Mouse (Mus musculus) neural tube, embryonic 11.5 days (tissue): ENCODE results near the gene Stx1a. TPM values are rescaled to one million over a fixed set of nuclear protein-coding genes. Genes with fewer than 3 reads are reported as not detected.

Experiments used
- ATAC-seq: fragments of 200-750 bp; cut with Nextera tagmentation; 2 replicates; pipeline ENCODE4 v1.8.0; 2017; ENCODE audit warnings: moderate number of reproducible peaks, mild to moderate bottlenecking, moderate TSS enrichment, moderate library complexity; ENCODE audit not compliant: insufficient read depth, low FRiP score, low TSS enrichment
- DNase-seq: peaks from one replicate; pipeline ENCODE4 v3.0.0-alpha.2; 2015; ENCODE audit warnings: low spot score
- H3K27ac ChIP-seq: fragments of 300-500 bp; sonication (generic); 2 replicates; pipeline ENCODE4 v1.5.1; 2014; ENCODE audit warnings: low read depth, mild to moderate bottlenecking, low read length
- H3K27me3 ChIP-seq: fragments of 300-500 bp; sonication (generic); 2 replicates; pipeline ENCODE4 v1.6.1; 2014; ENCODE audit warnings: mild to moderate bottlenecking, low read length, mixed read lengths; ENCODE audit not compliant: control insufficient read depth, insufficient read depth
- H3K36me3 ChIP-seq: fragments of 300-500 bp; sonication (generic); 2 replicates; pipeline ENCODE4 v1.6.1; 2014; ENCODE audit warnings: mild to moderate bottlenecking, low read length, moderate library complexity, mixed read lengths; ENCODE audit not compliant: control insufficient read depth, insufficient read depth
- H3K4me1 ChIP-seq: fragments of 300-500 bp; sonication (generic); 2 replicates; pipeline ENCODE4 v1.6.1; 2014; ENCODE audit warnings: low read length, mixed read lengths; ENCODE audit not compliant: control insufficient read depth, insufficient read depth
- H3K4me2 ChIP-seq: fragments of 300-500 bp; sonication (generic); 2 replicates; pipeline ENCODE4 v1.6.1; 2014; ENCODE audit warnings: low read depth, mild to moderate bottlenecking, moderate library complexity
- H3K4me3 ChIP-seq: fragments of 300-500 bp; sonication (generic); 2 replicates; pipeline ENCODE4 v1.5.1; 2014; ENCODE audit warnings: low read depth, low read length
- H3K9ac ChIP-seq: fragments of 300-500 bp; sonication (generic); 2 replicates; pipeline ENCODE4 v1.6.1; 2014; ENCODE audit warnings: mild to moderate bottlenecking, low read length
- H3K9me3 ChIP-seq: fragments of 300-500 bp; sonication (generic); 2 replicates; pipeline ENCODE4 v1.6.1; 2016; ENCODE audit warnings: low read length; ENCODE audit not compliant: control insufficient read depth
- WGBS: fragments of 180-500 bp; shearing (Covaris S2); extraction: QIAGEN DNeasy Blood & Tissue Kit; methylation state at CpG from one replicate; pipeline ENCODE4 v1.1.7; 2014; 5-methylcytosine and 5-hydroxymethylcytosine counted together
- polyA plus RNA-seq: library from polyadenylated mRNA; unstranded; fragments of >200 nt; fragmentation: Nextera tagmentation; extraction: Ambion mirVana; gene quantifications from 2 replicates; pipeline ENCODE4 v1.2.1, GENCODE M21; 2014

Gene Stx1a
- polyA plus RNA-seq, 1 experiment from 2014 or later, result 36.6 TPM

DNA sequence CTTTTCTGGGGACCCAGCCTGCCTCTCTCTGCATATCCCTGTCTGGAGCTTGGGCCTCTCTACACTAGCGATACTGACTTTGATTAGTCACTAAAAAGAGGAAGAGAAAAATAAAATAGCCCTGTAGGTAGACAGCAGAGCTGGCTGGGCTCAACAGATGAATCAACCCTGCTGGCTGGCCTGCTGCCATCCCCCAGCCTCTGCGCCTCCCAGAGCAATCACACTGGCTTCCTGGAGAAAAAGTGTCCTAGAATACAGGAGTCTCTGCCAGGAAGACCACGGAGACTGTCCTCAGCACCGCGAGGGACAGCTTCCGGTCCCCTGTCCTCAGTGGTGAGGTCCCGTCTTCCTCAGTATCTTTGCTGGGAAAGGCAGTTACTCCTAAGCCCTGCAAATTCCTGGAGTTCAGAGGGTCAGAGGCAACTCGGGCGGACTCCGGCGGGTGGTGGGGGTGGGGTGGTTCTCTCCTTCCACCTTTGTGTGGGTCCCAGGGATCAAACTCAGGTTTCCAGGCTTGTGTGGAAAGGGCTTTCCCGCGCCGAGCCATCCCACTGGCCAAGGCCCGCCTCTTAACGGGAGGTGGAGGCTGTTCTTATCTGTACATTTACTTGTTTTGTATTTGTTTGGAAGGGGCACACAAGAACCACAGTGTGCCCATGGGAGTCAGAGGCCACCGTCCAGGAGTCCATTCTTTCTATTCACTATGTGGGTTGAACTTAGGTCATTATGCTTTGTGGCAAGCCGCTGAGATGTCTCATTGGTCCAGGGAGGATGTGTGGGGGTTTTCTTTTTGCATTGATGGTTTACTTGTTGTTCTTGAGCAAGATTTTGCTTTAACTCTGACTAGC, 5.9 kb downstream of the Stx1a start:
- H3K9me3 ChIP-seq, result peaks cover 3% of the 10 kb centered on the region; the same call in 1 of the 2 replicates
- no peak for DNase-seq
- ATAC-seq, result no peak
- H3K36me3 ChIP-seq, result no peaks in the 10 kb centered on the region
- no peak overlapping the region for H3K9ac ChIP-seq
- 0 out of 2 replicates have a peak, but pooled peaks cover 2% of the 10 kb centered on the region for H3K4me1 ChIP-seq
- no peak overlapping the region for H3K4me2 ChIP-seq
- H3K4me3 ChIP-seq, result no peak overlapping the region
- H3K27me3 ChIP-seq, result no peaks in the 10 kb centered on the region
- no peak overlapping the region for H3K27ac ChIP-seq
- 70% methylated on average over 18 of the region's 18 CpGs for WGBS

DNA sequence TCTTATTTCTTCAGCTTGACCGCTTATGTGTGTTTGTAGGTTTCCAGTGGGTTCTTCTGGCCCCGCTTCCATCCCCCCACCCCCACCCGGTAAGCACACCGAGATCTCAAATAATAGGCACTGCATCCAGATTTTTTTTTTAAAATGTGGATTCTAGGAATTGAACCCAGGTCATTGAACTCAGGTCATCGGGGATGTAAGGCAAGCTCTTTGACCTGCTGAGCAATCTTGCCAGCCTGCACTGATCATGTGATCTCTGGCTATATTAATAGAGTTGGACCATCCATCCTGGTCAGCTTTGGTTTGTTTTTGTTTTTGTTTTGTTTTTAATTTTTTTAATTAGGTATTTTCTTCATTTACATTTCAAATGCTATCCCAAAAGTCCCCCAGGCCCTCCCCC, 9.3 kb downstream of the Stx1a start:
- no peak overlapping the region for H3K4me2 ChIP-seq
- no peaks in the 10 kb centered on the region for H3K36me3 ChIP-seq
- WGBS, result 88% methylated on average over 5 of the region's 5 CpGs
- DNase-seq (no peak), ATAC-seq (no peak)
- H3K27ac ChIP-seq, result no peak overlapping the region
- peaks cover 3% of the 10 kb centered on the region; the same call in 1 of the 2 replicates for H3K9me3 ChIP-seq
- H3K27me3 ChIP-seq, result no peaks in the 10 kb centered on the region
- H3K4me1 ChIP-seq, result no peaks in the 10 kb centered on the region
- no peak overlapping the region for H3K9ac ChIP-seq
- H3K4me3 ChIP-seq, result no peak overlapping the region

DNA sequence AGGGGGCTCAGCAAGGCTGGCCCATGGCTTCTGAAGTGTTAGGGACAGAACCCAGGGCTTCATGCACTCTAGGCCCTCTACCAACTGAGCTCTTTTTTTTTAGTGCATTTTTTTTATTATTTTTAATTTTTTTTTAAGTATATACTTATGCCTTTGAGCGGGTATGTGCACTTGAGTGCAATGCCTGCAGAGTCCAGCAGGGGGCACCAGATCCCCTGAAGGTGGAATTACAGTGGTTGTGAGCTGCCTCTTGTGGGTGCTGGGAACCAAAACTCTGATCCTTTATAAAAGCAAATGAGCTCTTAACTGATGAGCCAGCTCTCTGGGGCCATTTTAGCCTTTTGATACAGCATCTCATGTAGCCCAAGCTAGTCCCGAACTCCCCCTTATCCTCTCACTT, 11.3 kb downstream of the Stx1a start:
- Histone ChIP-seq H3K9me3 (peaks cover 3% of the 10 kb centered on the region; the same call in 1 of the 2 replicates), H3K27me3 (no peaks in the 10 kb centered on the region), H3K36me3 (no peaks in the 10 kb centered on the region), H3K4me2 (no peak overlapping the region), H3K4me1 (no peaks in the 10 kb centered on the region), H3K27ac (no peak overlapping the region), H3K9ac (no peak overlapping the region), H3K4me3 (no peak overlapping the region)
- ATAC-seq (no peak), DNase-seq (no peak)
- 94% methylated on average over 2 of the region's 2 CpGs for WGBS

DNA sequence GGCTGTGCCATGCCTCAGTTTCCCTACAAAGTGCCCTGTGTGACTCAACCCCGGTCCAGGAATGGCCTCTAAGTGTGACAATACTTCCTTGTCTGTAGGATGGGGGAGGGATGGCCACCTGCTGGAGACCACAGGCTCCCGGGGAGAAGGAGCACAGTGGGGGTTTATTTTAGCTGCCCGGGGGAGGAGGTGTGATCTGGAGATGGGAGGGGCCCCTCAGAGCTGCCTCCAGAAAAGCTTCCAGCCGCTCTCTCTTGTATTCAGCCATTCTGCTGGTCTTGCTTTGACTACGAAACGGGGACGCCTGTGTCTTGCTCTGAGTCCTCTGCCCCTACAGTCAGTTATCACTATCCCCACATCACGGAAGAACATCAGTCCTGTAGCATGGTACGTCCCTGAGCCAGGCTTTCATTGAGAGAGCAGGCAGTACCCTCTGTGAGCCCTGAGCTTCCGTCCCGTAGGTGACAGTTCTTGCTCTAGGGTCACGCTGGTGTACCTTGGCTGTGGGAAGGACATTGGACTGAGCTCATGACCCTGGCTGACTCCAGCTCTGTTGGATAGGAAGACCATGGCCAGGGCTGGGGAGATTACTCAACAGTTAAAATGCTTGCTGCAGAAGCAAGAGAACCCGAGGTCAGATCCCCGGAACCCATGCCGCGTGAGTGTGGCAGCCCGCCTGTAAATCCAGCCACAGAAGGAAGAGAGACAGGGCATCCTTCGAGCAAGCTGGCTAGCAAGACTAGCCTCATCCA, 12.5 kb downstream of the Stx1a start:
- Histone ChIP-seq H3K27me3 (no peaks in the 10 kb centered on the region), H3K4me2 (no peak overlapping the region), H3K9ac (no peak overlapping the region), H3K27ac (no peak overlapping the region), H3K4me3 (no peak overlapping the region), H3K9me3 (peaks cover 3% of the 10 kb centered on the region; the same call in 1 of the 2 replicates), H3K36me3 (no peaks in the 10 kb centered on the region), H3K4me1 (no peaks in the 10 kb centered on the region)
- ATAC-seq, result no peak
- DNase-seq, result no peak
- WGBS, result 66% methylated on average over 18 of the region's 18 CpGs

DNA sequence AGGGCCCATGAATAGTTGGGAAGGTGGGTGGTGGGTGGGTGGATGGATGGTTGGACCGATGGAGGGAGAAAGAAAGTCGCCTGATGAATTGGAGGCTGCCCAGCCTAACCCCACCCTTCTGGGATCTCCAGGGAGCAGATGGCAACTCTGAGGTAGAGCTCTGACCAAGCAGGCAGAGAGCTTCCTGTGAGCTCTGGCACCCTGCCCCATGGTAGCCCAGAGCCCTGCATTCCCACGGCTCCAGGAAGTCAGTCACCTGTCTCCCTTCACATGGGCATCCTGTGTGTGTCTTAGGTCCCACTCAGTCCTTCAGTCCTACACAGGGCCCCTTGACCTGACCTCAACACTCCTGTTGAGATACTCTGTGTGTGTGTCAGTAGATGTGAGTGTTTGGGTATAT, 14.7 kb downstream of the Stx1a start:
- Histone ChIP-seq H3K9ac (no peak overlapping the region), H3K36me3 (no peaks in the 10 kb centered on the region), H3K4me2 (no peak overlapping the region), H3K4me3 (no peak overlapping the region), H3K27me3 (no peaks in the 10 kb centered on the region), H3K9me3 (peaks cover 3% of the 10 kb centered on the region; the same call in 1 of the 2 replicates), H3K27ac (no peak overlapping the region), H3K4me1 (no peaks in the 10 kb centered on the region)
- ATAC-seq (no peak), DNase-seq (no peak)
- WGBS, result 90% methylated on average over 3 of the region's 3 CpGs

DNA sequence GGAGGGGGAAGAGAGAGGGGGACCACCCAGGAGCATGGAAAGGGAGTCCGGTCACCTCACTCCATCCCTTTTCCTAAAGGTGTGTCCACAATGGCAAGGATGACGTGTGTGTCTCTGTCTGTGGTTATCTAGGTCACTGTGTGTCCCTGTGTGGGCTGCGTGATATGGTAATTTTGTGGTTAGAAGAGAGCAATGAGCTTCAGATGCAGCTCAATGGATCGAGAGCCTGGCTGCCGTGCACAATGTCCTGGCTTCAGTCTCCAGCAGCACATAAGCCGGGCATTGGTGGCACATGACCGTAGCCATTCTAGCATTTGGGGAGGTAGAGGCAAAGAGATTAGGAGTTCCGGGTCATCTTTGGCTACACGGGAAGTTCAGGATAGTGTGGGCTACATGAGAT, 16.3 kb downstream of the Stx1a start:
- no peaks in the 10 kb centered on the region for H3K9me3 ChIP-seq
- no peak overlapping the region for H3K4me2 ChIP-seq
- 90% methylated on average over 9 of the region's 9 CpGs for WGBS
- ATAC-seq (no peak), DNase-seq (no peak)
- H3K36me3 ChIP-seq, result no peaks in the 10 kb centered on the region
- no peaks in the 10 kb centered on the region for H3K4me1 ChIP-seq
- no peak overlapping the region for H3K4me3 ChIP-seq
- H3K27me3 ChIP-seq, result no peaks in the 10 kb centered on the region
- no peak overlapping the region for H3K9ac ChIP-seq
- H3K27ac ChIP-seq, result no peak overlapping the region

DNA sequence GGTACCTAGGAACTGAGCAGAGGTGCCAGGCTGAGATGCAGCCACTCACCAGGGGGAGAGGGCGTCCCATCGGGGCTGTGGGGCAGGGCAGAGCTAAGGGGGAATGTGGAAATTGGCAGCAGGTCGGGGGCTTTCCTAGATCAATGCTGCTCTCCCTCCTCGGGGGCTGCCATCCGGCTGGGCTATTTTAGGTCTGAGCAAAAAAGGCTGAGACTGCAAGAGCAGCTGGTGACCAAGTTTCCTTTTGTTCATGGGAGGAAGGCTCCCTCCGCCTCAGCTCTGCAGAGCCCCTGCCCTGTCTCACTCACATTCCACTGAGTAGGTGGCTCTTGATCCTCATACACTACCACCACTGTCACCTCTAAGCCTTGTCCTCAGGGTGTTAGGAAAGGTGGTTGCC, 16.8 kb downstream of the Stx1a start:
- H3K9ac ChIP-seq, result no peak overlapping the region
- no peaks in the 10 kb centered on the region for H3K27me3 ChIP-seq
- H3K9me3 ChIP-seq, result no peaks in the 10 kb centered on the region
- DNase-seq (no peak), ATAC-seq (no peak)
- no peak overlapping the region for H3K27ac ChIP-seq
- no peaks in the 10 kb centered on the region for H3K4me1 ChIP-seq
- no peak overlapping the region for H3K4me2 ChIP-seq
- H3K36me3 ChIP-seq, result no peaks in the 10 kb centered on the region
- no peak overlapping the region for H3K4me3 ChIP-seq
- WGBS, result 57% methylated on average over 6 of the region's 6 CpGs

DNA sequence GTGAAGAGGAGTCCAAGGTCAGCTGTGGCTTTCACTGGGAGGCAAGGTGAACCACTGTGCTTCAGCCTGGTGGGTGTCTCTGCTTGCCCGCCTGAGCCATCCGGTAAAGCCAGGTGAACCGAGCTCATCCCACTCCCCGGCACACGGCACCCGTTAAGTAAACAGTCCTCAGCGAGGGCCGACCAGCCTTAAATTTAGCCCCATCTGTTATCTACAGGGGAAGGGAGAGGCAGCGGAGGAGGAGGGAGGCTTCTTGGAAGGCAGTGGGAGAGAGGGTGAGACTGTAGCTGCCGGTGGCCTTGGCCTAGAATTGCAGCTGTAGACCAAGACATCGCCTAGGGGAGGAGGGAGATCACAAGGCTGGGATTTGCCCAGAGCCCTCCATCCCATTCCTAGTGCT, 17.5 kb downstream of the Stx1a start:
- Histone ChIP-seq H3K27ac (no peak overlapping the region), H3K9me3 (no peaks in the 10 kb centered on the region), H3K4me2 (no peak overlapping the region), H3K9ac (no peak overlapping the region), H3K36me3 (no peaks in the 10 kb centered on the region; the same call in 1 of the 2 replicates), H3K4me3 (no peak overlapping the region), H3K27me3 (no peaks in the 10 kb centered on the region), H3K4me1 (no peaks in the 10 kb centered on the region)
- WGBS, result 82% methylated on average over 11 of the region's 11 CpGs
- no peak for DNase-seq
- no peak for ATAC-seq
